Mouse (Mus musculus): Measurements from ENCODE around the gene Itch. TPM values are rescaled to one million over a fixed set of nuclear protein-coding genes. Genes with fewer than 3 reads are reported as not detected.
"Not testable (repeated sequence)": the region's sequence is repeated elsewhere in the genome, so short reads cannot be mapped to it uniquely, and the experiment has no call there.

Itch gene
- polyA plus RNA-seq, 1 experiment from 2014 or later = 37.1 TPM

GRCm38 (mm10) chr2:155115216-155115830, 18.0 kb upstream of the Itch start:
- H3K9me3 ChIP-seq (ENCODE audit: control insufficient read depth, low read length) = peaks cover 13% of the 10 kb centered on the region; the same call in 1 of the 2 replicates
- WGBS = 54% methylated on average over 7 of the region's 7 CpGs
- H3K36me3 ChIP-seq (ENCODE audit: control insufficient read depth, insufficient read depth, low read length) = no peaks in the 10 kb centered on the region

GRCm38 (mm10) chr2:155133977-155134860, 910 bp downstream of the Itch start:
- ATAC-seq (ENCODE audit: insufficient number of reproducible peaks, insufficient read depth, low FRiP score, low read depth) = 0 out of 2 replicates have a peak, but pooled peaks have one; percentile 18

More at GRCm38 (mm10) chr2:155115216-155115830, 18.0 kb upstream of the Itch start:
- no peak overlapping the region for H3K27ac ChIP-seq (replicated peaks in 1 of 2; ENCODE audit: control insufficient read depth in 1 of 2, insufficient read depth in 1 of 2, low read depth in 2 of 2, low read length in 2 of 2)
- ATAC-seq (ENCODE audit: insufficient number of reproducible peaks, insufficient read depth, low FRiP score, low read depth) = no peak
- H3K27me3 ChIP-seq (ENCODE audit: control insufficient read depth, insufficient read depth, low read length) = no peaks in the 10 kb centered on the region
- no peak overlapping the region for H3K9ac ChIP-seq (ENCODE audit: low read length)
- no peak overlapping the region for H3K4me2 ChIP-seq (ENCODE audit: low read length)
- H3K4me3 ChIP-seq (ENCODE audit: control insufficient read depth in 1 of 2, insufficient read depth in 1 of 2, low read depth in 1 of 2, low read length in 2 of 2) = no peak overlapping the region
- no peaks in the 10 kb centered on the region for H3K4me1 ChIP-seq (ENCODE audit: control insufficient read depth in 2 of 2, insufficient read depth in 2 of 2, low read length in 2 of 2)

GRCm38 (mm10) chr2:155135092-155135491, 1.8 kb downstream of the Itch start:
- H3K4me2 ChIP-seq (ENCODE audit: low read length) = peak overlapping the region; percentile 73
- no peak overlapping the region for H3K9ac ChIP-seq (ENCODE audit: low read length)
- H3K36me3 ChIP-seq (ENCODE audit: control insufficient read depth, insufficient read depth, low read length) = peaks cover 24% of the 10 kb centered on the region
- H3K9me3 ChIP-seq (ENCODE audit: control insufficient read depth, low read length) = no peaks in the 10 kb centered on the region
- WGBS = 47% methylated on average over 4 of the region's 4 CpGs
- 0 out of 4 replicates have a peak overlapping the region, but pooled peaks of 1 of the 2 experiments have one; percentile 87 for H3K4me3 ChIP-seq (ENCODE audit: control insufficient read depth in 1 of 2, insufficient read depth in 1 of 2, low read depth in 1 of 2, low read length in 2 of 2)
- no peaks in the 10 kb centered on the region for H3K27me3 ChIP-seq (ENCODE audit: control insufficient read depth, insufficient read depth, low read length)
- H3K27ac ChIP-seq (replicated peaks in 1 of 2; ENCODE audit: control insufficient read depth in 1 of 2, insufficient read depth in 1 of 2, low read depth in 2 of 2, low read length in 2 of 2) = peak overlapping the region in 1 of 2 experiments; percentile 4; a peak in 1 of 4 replicates
- H3K4me1 ChIP-seq (ENCODE audit: control insufficient read depth in 2 of 2, insufficient read depth in 2 of 2, low read length in 2 of 2) = peaks cover 8 to 25% of the 10 kb centered on the region in 2 experiments
- ATAC-seq (ENCODE audit: insufficient number of reproducible peaks, insufficient read depth, low FRiP score, low read depth) = no peak

More at GRCm38 (mm10) chr2:155133977-155134860, 910 bp downstream of the Itch start:
- H3K4me2 ChIP-seq (ENCODE audit: low read length) = peak overlapping the region; percentile 73
- H3K27ac ChIP-seq (replicated peaks in 1 of 2; ENCODE audit: control insufficient read depth in 1 of 2, insufficient read depth in 1 of 2, low read depth in 2 of 2, low read length in 2 of 2) = peak overlapping the region; percentile 83 to 85
- peaks cover 16% of the 10 kb centered on the region for H3K36me3 ChIP-seq (ENCODE audit: control insufficient read depth, insufficient read depth, low read length)
- peaks cover 8 to 25% of the 10 kb centered on the region in 2 experiments for H3K4me1 ChIP-seq (ENCODE audit: control insufficient read depth in 2 of 2, insufficient read depth in 2 of 2, low read length in 2 of 2)
- no peaks in the 10 kb centered on the region for H3K27me3 ChIP-seq (ENCODE audit: control insufficient read depth, insufficient read depth, low read length)
- WGBS = 2% methylated on average over 14 of the region's 18 CpGs
- H3K9me3 ChIP-seq (ENCODE audit: control insufficient read depth, low read length) = no peaks in the 10 kb centered on the region
- H3K9ac ChIP-seq (ENCODE audit: low read length) = peak overlapping the region; percentile 96
- H3K4me3 ChIP-seq (ENCODE audit: control insufficient read depth in 1 of 2, insufficient read depth in 1 of 2, low read depth in 1 of 2, low read length in 2 of 2) = peak overlapping the region; percentile 87 to 88

- no peak for ATAC-seq (ENCODE audit: insufficient number of reproducible peaks, insufficient read depth, low FRiP score, low read depth)
Observed at GRCm38 (mm10) chr2:155135534-155135933, 2.2 kb downstream of the Itch start.

GRCm38 (mm10) chr2:155140986-155141385, 7.7 kb downstream of the Itch start:
- 90% methylated on average over 5 of the region's 5 CpGs for WGBS
- peaks cover 2 to 15% of the 10 kb centered on the region in 2 experiments; a peak in 3 of 4 replicates for H3K4me1 ChIP-seq (ENCODE audit: control insufficient read depth in 2 of 2, insufficient read depth in 2 of 2, low read length in 2 of 2)
- H3K9ac ChIP-seq (ENCODE audit: low read length) = no peak overlapping the region
- no peak for ATAC-seq (ENCODE audit: insufficient number of reproducible peaks, insufficient read depth, low FRiP score, low read depth)
- H3K27me3 ChIP-seq (ENCODE audit: control insufficient read depth, insufficient read depth, low read length) = no peaks in the 10 kb centered on the region
- H3K4me2 ChIP-seq (ENCODE audit: low read length) = no peak overlapping the region
- no peak overlapping the region for H3K27ac ChIP-seq (replicated peaks in 1 of 2; ENCODE audit: control insufficient read depth in 1 of 2, insufficient read depth in 1 of 2, low read depth in 2 of 2, low read length in 2 of 2)
- no peaks in the 10 kb centered on the region for H3K9me3 ChIP-seq (ENCODE audit: control insufficient read depth, low read length)
- H3K36me3 ChIP-seq (ENCODE audit: control insufficient read depth, insufficient read depth, low read length) = peaks cover 79% of the 10 kb centered on the region
- H3K4me3 ChIP-seq (ENCODE audit: control insufficient read depth in 1 of 2, insufficient read depth in 1 of 2, low read depth in 1 of 2, low read length in 2 of 2) = no peak overlapping the region

More at GRCm38 (mm10) chr2:155135534-155135933, 2.2 kb downstream of the Itch start:
- peak overlapping the region in 1 of 2 experiments; percentile 4; a peak in 1 of 4 replicates for H3K27ac ChIP-seq (replicated peaks in 1 of 2; ENCODE audit: control insufficient read depth in 1 of 2, insufficient read depth in 1 of 2, low read depth in 2 of 2, low read length in 2 of 2)
- peaks cover 8 to 25% of the 10 kb centered on the region in 2 experiments for H3K4me1 ChIP-seq (ENCODE audit: control insufficient read depth in 2 of 2, insufficient read depth in 2 of 2, low read length in 2 of 2)
- WGBS = 81% methylated on average over 1 of the region's 1 CpGs
- no peaks in the 10 kb centered on the region for H3K9me3 ChIP-seq (ENCODE audit: control insufficient read depth, low read length)
- H3K4me2 ChIP-seq (ENCODE audit: low read length) = peak overlapping the region; percentile 73
- H3K27me3 ChIP-seq (ENCODE audit: control insufficient read depth, insufficient read depth, low read length) = no peaks in the 10 kb centered on the region
- no peak overlapping the region for H3K9ac ChIP-seq (ENCODE audit: low read length)
- peaks cover 29% of the 10 kb centered on the region for H3K36me3 ChIP-seq (ENCODE audit: control insufficient read depth, insufficient read depth, low read length)
- H3K4me3 ChIP-seq (ENCODE audit: control insufficient read depth in 1 of 2, insufficient read depth in 1 of 2, low read depth in 1 of 2, low read length in 2 of 2) = no peak overlapping the region

GRCm38 (mm10) chr2:155142025-155142555, 8.8 kb downstream of the Itch start:
- no peak overlapping the region for H3K4me2 ChIP-seq (ENCODE audit: low read length)
- no peak overlapping the region for H3K9ac ChIP-seq (ENCODE audit: low read length)
- H3K36me3 ChIP-seq (ENCODE audit: control insufficient read depth, insufficient read depth, low read length) = peaks cover 88% of the 10 kb centered on the region
- peaks cover 0 to 6% of the 10 kb centered on the region in 2 experiments; a peak in 2 of 4 replicates for H3K4me1 ChIP-seq (ENCODE audit: control insufficient read depth in 2 of 2, insufficient read depth in 2 of 2, low read length in 2 of 2)
- H3K27me3 ChIP-seq (ENCODE audit: control insufficient read depth, insufficient read depth, low read length) = no peaks in the 10 kb centered on the region
- H3K4me3 ChIP-seq (ENCODE audit: control insufficient read depth in 1 of 2, insufficient read depth in 1 of 2, low read depth in 1 of 2, low read length in 2 of 2) = no peak overlapping the region
- no peak for ATAC-seq (ENCODE audit: insufficient number of reproducible peaks, insufficient read depth, low FRiP score, low read depth)
- H3K9me3 ChIP-seq (ENCODE audit: control insufficient read depth, low read length) = no peaks in the 10 kb centered on the region
- no peak overlapping the region for H3K27ac ChIP-seq (replicated peaks in 1 of 2; ENCODE audit: control insufficient read depth in 1 of 2, insufficient read depth in 1 of 2, low read depth in 2 of 2, low read length in 2 of 2)

- not testable (repeated sequence) for H3K4me2 ChIP-seq (ENCODE audit: low read length); H3K27ac ChIP-seq (replicated peaks in 1 of 2; ENCODE audit: control insufficient read depth in 1 of 2, insufficient read depth in 1 of 2, low read depth in 2 of 2, low read length in 2 of 2); H3K4me1 ChIP-seq (ENCODE audit: control insufficient read depth in 2 of 2, insufficient read depth in 2 of 2, low read length in 2 of 2); ATAC-seq (ENCODE audit: insufficient number of reproducible peaks, insufficient read depth, low FRiP score, low read depth); H3K27me3 ChIP-seq (ENCODE audit: control insufficient read depth, insufficient read depth, low read length); H3K9ac ChIP-seq (ENCODE audit: low read length); H3K4me3 ChIP-seq (ENCODE audit: control insufficient read depth in 1 of 2, insufficient read depth in 1 of 2, low read depth in 1 of 2, low read length in 2 of 2); H3K9me3 ChIP-seq (ENCODE audit: control insufficient read depth, low read length)
- peaks cover 34% of the 10 kb centered on the region for H3K36me3 ChIP-seq (ENCODE audit: control insufficient read depth, insufficient read depth, low read length)
Observed at GRCm38 (mm10) chr2:155149296-155149695, 16.0 kb downstream of the Itch start.
